Mouse (Mus musculus) heart, postnatal 0 days (tissue): ENCODE data around the gene Igsf3.

Source experiments
- CTCF ChIP-seq: IDR thresholded peaks from 2 replicates; pipeline ENCODE4 v1.5.1; 2016; ENCODE audit warnings: antibody characterized with exemption, control low read depth, low read depth
- EP300 ChIP-seq: IDR thresholded peaks from 2 replicates; pipeline ENCODE4 v1.6.1; 2016; ENCODE audit warnings: antibody characterized with exemption, low read depth

GRCm38 (mm10) chr3:101404620-101405415, 27.9 kb downstream of the Igsf3 start:
- TF ChIP-seq CTCF (no peak), EP300 (no peak)
